Mouse (Mus musculus): ENCODE measurements at regions not wholly inside any gene's neighbourhood (a gene's known extent, or its start where the extent isn't known, plus 50 kb on each side); places are given as distances from the start of the nearest gene placed in this dataset.
"Not testable (repeated sequence)": the region's sequence is repeated elsewhere in the genome, so short reads cannot be mapped to it uniquely, and the experiment has no call there.

DNA sequence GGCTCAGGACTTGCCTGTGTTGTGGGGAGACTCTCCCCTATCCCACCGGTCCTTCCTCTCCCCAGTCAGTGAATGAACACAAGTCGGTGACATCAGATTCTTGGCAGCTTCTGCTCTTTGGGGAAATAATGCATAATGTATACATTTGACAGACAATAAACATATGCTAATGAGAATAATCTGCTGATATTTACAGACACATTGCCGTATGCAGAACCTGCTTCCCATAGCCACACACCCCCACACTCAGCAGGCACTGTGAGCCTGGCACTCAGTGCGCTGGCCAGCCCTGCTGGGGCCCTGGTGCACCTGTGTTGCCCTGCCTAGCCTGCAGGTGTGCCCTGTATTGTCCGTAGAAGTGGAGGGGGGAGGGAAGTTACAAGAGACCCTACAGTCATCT, 215.5 kb downstream of the Matn1 start:
- no peak for DNase-seq (ENCODE audit: low read depth, low spot score)

DNA sequence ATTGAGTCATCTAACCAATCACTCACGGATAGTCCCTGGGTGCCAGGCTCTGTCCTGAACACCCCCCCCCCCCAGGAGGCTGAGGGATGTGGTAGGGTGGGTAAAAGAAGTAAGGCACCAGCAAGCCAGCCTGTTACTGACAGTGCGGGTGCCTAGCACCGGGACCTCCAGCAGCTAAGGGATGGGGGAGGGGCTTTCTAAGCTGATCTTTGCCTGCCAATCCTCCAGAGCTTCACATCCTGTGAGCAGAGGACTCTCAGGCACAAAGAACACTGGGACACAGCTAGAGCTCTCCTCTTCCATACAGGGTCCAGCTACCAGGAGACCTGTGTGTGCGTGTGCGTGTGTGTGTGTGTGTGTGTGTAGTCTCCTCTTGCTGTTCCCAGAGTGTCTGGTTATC, 215.9 kb downstream of the Matn1 start:
- DNase-seq (ENCODE audit: low read depth, low spot score): no peak

DNA sequence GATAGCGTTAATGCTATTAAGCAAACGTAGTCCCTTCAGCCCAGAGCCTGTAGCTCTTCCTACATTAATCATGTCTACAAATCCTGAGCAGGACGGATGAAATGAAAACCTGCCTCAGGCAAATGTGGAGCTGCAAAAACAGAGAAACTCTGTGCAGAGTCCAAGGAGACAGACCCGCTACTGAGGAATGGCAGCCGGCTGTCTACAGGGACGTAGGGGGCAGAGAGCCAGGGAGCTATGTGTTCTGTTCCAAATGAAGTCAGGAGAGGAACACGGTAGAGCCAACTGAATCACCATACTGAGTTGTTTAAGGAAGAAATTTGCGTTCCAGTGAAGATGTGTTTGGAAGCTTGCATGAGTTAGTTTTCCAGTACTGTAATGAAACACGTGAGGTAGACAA, 217.3 kb downstream of the Matn1 start:
- DNase-seq (ENCODE audit: low read depth, low spot score): no peak

DNA sequence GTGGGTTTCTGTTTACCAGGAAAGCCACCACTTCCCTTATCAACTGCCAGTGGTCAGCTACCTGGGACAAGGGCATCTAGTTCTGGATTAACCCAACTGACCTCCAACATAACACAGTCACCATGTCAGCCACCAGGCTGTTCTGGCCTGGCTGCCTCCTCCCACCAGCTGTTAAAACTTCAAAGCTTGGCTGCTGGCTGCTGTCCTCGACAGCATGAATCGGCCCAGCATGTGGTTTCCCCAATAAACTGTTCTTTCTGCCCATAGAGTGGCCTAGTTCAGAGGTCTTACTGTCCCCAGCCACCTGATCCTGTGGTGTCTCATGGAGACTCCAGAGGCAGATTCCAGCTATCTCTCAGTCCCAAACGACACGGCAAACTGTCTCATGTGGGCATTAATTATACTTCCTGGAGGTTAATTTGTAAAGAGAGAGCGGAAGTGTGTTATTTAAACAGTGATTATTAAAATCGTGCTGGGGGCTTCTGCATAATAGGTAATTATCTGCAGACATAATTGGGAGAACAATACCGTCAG, 219.7 kb downstream of the Matn1 start:
- DNase-seq (ENCODE audit: low read depth, low spot score): no peak

DNA sequence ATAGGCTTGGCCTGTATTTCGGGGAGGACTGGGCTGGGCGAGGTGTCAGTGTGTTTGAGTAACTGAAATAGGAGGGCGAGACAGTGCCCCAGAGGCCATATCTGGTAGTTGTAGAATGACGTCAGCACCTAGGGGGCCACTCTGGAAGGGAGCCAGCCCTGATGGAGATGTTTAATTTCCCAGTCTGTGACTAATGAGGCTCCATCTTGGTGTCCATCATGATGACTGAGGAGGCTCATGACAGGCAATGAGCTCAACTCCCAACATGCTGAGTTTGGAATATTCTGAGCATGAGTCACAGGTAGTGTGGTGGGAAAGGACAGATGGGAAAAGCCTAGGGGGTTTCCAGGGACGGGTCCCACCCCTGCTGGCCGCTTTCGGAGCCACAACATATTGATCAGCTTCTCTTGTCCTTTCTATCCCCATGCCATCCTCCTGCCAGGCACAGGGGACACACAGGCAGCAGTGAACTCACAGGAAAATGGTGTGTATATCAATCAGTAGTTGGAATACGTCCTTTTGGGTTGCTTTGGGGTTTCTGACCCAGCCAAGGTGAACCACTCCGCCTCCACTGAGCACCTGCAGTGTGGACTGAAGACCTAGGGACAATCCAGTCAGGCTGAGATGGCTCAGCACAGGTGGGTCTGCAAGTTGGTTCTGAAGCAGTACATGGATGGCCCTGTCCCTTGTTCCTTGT, 222.5 kb downstream of the Matn1 start:
- no peak for DNase-seq (ENCODE audit: low read depth, low spot score)

DNA sequence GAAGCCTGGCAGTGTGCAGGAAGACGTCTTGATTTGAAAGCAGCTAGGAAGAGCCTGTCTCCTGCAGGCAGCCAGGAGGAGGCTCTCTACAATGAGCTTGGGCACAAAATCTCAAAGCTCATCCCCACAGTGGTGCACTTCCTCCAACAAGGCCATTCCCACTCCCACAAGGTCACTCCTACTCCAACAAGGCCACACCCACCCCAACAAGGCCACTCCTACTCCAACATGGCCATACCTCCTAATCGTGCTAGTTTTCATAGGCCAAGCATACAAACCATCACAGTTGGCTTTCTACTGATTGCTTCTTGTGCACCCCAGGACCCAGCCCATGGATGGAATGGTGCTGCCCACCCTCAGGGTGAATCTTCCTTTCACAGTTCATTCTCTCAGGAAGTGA, 223.7 kb downstream of the Matn1 start:
- peak; percentile 60 for DNase-seq (ENCODE audit: low read depth, low spot score)

DNA sequence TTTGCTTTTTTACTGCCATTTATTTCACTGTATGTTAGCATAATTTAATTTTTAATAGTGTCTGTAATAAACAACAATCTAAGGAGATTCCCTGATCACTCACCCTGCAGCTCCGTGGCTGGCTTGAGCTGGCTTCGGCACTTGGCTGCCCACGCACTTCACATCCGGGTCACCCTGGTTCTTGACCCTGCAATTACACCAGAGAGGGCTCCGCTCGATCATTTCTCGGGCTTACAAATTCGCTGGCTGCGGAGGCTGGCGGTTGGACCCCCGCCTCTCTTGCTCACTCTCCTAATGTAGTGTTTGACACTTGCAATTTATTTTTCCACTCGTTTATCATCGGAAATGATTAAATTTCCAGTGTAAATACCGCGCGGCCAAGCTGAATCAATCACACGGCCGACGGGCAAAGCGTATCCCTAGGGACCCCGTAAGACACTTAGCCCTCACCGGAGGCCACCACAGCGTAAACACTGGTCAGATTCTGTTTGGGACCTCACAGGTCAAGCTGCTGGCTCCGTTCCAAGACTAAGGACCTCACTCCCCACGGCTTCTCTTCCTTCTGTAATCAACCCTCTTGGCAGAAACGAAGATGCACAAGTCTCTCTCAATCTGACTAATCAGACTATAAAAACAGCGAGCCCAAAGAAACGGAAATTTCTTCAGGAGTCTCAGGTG, 229.7 kb downstream of the Matn1 start:
- peak; percentile 20 for DNase-seq (ENCODE audit: low read depth, low spot score)

DNA sequence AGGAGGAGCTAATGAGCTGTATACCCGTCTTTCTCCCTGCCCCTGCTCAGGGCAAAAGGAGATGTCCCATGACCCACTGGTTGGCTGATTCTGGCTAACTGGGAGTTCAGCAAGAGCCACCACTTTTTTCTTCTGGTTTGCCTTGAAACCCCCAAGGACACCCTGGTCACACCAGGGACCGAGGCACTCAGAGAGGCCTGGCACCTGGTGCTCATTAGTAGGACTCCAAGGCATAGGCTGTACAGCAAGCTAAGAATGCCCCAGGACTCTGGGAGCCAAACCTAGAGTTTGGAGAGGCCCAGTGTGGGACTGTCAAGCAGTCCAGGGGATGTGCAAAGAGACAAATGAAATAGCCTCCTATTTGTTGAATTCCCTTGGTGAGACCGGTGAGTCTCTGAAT, 232.5 kb downstream of the Matn1 start:
- no peak for DNase-seq (ENCODE audit: low read depth, low spot score)

DNA sequence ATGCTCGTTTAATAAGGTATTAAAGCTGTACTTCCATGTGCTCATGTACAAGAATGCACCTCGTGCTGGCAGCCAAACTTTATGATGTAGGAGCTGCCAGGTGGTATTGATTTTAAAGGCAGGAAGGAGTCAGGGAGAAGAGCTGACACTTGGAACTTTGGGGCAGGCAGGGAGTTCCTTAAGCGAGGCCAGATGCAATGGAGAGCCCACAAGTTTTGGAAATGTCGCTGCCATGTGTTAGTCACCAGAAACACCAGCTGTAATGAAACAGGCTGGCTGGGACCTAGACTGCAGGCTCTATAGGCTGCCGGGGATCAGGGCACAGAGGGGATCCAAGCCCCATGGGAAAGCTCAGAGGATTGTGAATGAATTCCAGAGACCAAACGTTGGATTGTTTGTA, 233.7 kb downstream of the Matn1 start:
- DNase-seq (ENCODE audit: low read depth, low spot score): no peak

DNA sequence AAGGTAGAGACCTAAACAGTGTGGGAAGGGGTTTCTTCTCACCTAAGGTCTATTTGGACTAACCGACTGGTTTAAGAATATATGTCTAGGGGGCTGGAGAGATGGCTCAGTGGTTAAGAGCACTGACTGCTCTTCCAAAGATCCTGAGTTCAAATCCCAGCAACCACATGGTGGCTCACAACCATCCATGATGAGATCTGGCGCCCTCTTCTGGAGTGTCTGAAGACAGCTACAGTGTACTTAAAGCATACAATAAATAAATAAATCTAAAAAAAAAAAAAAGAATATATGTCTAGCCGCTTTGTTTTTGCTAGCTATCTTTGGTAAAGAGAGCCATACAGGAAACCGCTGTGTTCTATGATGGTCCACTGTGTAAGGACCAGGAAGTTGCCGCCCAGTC, 234.5 kb downstream of the Matn1 start:
- DNase-seq (ENCODE audit: low read depth, low spot score): not testable (repeated sequence)

DNA sequence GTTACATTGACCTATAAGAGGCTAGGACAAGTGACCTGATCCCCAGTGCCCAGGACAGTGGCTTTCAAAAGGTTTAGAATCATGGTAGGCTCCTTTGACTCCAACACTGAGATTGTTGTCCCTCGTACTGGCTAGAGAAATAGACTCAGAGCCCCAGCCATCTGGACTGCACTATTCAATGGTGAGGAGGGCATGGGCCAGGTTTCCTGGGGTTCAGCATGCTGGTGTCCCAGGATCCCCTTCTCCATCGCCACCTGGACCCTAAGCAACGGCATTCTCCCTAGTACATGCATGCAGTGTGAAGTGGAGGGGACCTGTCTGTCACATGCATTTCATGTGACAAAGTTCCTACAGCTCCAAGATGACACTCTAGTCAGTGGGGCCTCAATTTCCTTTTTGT, 243.9 kb downstream of the Matn1 start:
- no peak for DNase-seq (ENCODE audit: low read depth, low spot score)

DNA sequence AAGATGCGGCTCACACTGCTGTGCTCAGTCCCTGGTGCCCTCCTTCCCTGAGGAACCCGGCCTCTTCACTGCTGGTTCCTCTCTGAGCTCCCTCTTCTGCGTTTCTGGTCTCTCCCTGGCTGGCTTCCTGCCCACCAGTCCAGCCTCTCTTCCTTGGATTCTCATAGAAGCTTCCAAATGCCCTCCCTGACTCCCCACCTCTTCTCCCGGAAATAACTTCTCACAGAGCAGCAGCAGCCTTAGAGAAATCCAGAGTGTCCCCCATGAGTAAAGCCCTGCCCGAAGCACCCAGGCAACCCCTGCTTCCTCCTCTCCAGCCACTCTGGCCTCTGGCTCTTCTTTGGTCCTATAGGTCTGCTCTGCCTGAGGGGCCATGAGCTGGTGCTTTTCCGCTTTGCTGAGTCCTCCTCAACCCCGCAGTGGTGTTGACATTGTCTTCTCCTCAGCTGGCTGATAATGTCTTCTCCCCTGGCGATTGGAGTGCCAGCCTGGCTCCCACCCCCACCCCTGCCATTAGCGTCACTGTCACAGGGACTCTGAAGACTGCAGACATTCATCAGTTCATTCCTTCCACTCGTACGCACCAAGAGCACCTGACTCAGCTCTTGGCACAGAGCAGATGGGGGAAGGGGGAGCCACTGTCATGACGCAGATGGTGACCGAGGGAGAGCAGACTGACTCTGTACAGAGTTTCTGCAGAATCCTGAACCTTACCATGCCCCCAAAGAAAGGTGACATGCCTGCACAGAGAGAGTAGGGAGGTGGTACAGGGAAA, 247.1 kb downstream of the Matn1 start:
- no peak for DNase-seq (ENCODE audit: low read depth, low spot score)

DNA sequence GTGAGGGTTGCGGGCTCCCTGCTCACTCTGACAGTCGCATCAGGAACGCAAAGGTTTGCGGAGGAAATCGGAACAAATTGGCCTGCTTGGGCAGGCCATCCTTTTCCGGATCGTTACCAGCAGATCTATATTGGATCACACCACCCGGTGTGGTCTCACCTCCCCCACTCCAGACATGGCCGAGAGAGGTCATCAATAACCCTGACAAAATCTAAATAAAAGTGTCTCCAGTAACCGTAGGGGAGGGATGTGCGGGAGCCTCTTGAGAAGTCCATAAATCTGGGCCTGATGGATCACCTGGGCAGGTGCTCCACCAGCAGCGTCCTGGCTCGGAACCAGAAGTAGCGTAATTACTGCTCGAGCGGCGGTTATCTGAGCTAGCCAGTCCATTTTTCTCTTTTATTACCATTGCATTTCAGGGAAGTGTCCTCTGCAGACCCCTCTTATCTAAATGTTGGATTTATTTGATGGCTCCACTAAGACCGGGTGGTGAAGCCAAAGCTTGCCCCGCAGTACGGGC, 249.8 kb downstream of the Matn1 start:
- no peak for DNase-seq (ENCODE audit: low read depth, low spot score)

DNA sequence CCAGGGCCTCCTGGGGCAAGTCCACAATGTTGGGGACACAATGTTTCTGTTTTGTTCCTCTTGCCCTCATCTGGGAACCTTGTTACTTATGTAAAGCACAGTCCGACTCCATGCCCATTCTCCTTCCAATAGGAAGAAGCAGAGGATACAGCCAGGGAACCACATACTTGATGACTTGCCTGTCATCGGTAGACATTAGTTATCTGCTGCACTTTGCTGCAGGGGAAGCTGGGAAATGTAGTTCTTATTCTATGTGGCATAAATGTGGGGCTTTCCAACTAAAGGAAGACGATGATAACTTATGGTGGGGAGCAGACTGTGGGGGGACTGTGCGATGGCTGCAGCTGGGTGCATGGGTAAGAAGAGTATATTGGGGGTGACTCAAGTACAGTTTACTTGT, 252.0 kb downstream of the Matn1 start:
- no peak for DNase-seq (ENCODE audit: low read depth, low spot score)

DNA sequence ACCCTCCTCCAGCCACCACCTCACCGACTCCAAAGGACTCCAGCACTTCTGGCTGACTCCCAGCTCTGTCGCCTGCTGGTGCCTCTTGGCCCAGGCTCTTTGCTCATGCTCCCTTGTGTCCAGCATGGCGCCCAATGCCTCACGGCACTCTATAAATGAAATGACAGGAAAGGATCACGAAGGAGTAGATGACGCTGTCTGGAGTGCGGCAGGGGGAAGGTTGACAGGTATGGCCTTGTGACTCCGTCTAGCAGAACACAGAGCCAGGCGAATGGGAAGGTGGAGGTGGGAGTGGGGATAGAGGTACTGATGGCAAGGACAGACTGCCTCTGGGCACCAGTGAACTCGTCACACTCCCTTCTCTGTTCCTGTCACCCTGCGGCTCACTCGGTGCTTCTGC, 259.5 kb downstream of the Matn1 start:
- DNase-seq (ENCODE audit: low read depth, low spot score): no peak

DNA sequence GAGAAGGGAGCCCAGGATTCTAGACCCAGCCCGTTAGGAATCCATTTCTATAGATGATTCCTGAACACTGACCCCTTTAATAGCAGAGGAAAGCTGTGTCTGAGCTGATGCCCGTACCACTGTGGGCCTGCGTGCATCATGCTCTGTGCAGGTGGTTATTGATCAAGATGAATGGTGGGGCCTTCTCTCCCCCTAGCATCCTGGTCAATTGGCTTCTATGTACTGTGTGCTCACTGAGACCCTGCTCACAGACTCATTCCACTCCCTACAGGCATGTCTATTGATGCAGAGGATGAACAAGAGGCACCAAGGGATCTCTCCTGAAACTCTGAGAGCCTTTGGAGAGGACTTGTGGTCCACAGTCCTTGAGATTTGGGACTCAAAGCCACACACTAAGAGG, 260.5 kb downstream of the Matn1 start:
- no peak for DNase-seq (ENCODE audit: low read depth, low spot score)

DNA sequence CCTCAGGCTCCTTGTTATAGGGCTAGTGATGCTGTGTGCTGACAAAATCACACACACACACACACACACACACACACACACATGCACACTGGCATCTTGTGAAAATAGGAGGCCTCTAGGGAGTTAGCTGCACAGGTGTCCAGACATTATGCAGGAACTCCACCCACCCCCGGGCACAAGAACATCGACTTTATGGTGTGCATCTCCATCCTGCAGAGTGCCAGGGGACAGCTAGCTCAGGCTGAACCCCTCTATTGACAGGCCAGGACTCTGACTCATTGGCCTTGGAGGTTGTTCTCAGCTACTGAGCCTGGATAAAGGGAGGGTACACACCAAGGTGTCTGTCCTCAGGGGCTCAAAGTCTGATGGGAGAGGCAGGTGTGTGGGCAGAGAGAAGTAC, 260.9 kb downstream of the Matn1 start:
- DNase-seq (ENCODE audit: low read depth, low spot score): no peak

DNA sequence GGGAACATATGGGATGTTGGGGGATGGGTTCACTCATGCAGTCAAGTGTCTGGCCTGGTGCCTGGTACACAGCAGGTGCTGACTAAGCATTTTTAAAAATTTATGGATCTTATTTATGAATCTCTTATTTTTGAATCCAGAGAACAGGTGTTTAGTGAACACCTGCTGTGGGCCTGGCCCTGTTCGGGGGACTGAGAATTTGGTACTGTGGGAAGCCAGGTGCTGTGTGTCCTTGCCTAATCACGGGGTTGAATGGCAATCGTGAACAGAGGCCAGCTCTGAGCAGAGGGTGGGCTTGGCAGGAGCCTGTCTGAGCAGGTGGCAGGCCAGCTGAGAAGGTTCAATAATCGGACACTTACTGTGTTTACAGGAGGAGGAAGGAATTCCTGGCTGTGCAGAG, 261.5 kb downstream of the Matn1 start:
- no peak for DNase-seq (ENCODE audit: low read depth, low spot score)

DNA sequence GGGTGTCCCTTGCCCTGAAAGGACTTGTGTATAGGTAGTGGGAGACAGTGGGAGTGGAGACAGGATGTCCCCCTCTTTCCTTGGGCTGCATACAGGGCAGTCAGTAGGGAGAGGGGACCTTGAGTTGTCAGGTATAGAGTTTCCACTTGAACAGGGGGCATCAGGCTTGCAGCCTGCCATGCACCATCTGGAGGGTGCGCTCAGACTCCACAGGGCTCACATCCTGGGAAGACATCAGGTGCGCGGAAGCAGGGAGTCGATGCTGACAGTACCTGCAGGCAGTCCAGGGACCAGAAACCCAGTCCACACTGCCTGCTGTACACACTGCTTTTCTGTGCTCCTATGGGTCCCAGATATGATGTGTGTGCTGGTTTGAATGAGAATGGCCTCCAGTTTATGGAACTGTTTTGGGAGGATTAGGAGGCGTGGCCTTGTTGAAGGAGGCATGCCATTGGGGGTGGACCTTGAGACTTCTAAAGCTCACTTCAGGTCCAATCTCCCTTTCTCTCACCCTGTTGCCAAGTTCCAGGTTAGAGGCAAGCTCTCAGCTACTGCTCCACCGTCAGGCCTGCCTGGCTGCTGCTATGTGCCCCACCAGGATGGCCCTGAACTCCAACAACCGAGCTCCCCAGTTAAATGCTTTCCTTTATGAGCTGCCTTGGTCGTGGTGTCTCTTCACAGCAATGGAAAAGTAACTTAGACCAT, 262.1 kb downstream of the Matn1 start:
- DNase-seq (ENCODE audit: low read depth, low spot score): no peak

DNA sequence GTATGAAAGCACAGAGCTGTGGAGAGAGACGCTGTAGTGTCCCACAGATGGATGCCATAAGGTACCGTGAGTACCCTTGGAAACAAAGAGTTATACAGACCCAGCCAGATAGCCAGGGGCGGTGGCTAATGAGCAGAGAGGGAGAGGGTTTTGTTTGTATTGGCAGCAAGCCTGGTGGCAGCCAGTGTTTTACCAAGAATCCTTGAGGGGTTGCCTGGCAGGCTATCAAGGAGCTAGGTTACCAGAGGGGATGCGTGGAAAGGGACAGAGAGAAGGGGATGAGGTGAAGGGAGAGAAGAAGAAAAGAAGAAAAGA, 262.7 kb downstream of the Matn1 start:
- no peak for DNase-seq (ENCODE audit: low read depth, low spot score)

DNA sequence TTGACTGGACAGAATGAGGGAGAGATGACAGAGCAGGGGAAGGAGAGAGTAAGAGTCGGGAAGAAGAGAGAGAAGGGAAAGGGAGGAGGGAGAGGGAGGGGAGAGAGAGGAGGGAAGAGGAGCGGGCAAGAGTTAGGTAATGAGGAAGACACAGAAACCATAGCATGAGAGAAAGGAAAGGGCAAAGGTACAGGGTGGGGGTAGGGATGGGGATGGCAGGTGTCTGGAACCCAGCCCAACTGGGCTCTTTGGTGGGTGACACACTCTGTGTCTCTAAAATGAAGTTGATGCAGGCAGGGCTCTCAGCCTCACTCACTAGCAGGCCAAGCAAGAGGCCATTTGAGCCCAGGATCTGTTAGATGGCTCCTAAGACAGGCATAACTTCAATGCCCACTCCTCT, 263.1 kb downstream of the Matn1 start:
- no peak for DNase-seq (ENCODE audit: low read depth, low spot score)

DNA sequence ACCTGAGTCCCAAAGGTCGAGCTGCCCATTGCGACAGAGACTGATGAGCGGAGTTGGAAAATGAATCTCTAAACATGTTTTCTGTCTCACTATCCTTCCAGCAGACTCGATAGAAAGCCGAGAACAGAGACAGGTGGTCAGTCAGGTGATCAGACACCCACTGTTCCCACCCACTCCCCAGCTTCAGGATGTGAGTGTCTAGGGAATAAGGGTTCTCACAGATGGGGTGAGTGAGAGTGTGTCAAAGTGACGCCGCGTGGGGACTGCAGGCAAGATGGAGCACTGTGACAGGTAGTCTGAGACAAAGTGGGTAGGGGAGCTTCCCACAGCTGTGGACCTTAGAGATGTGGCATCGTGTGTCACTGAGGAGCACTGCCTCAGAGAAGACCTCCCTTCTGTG, 264.0 kb downstream of the Matn1 start:
- DNase-seq (ENCODE audit: low read depth, low spot score): no peak
